7 mouse cellular contexts compared by ENCODE assay signal in the genomic region with DNA sequence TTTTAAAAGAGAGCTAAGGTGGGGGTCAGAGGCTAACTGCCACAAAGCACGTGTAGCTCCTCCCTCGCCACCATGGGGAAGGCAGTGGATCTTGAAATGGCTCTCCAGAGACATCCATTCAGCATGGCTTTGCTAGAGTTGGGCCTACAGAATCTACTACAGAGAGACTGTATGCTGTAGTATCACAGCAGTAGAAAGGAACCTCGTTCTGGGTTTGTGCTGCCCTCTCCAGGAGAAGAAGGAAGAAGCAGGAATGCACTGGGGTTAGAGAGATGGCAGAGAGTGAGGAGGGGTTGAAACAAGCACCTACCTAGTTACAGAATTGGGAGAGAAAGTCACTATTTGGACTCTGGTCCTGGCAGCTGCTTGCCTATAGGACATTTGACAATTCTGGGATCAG. TPM values are rescaled to one million over a fixed set of nuclear protein-coding genes. Genes with fewer than 3 reads are reported as not detected.
DNase-seq lines count a peak whose midpoint lies in the region; ATAC-seq and TF ChIP-seq lines count a peak whose summit lies in the region.

No protein-coding gene starts in this region.

- DNase-seq in kidney, adult 18-20 months, result peak; percentile 19
- no peak for DNase-seq in kidney, adult 11 months
- peak; percentile 39 for DNase-seq in adipocyte (ENCODE audit: low spot score)
- no peak for DNase-seq in lung, adult 2 months
- DNase-seq in spleen, postnatal 36 days (ENCODE audit: low spot score in 2 of 2), result peak; percentile 53 to 65

- ATAC-seq in hematopoietic stem cell, adult 5-6 weeks (replicated peaks in 1 of 2; ENCODE audit: insufficient read depth in 1 of 2, low FRiP score in 2 of 2, low TSS enrichment in 1 of 2, low read depth in 1 of 2, poor library complexity in 2 of 2, severe bottlenecking in 2 of 2), result peak; percentile 95 to 96

- H3K4me1 ChIP-seq in E14TG2a.4 (replicated peaks; ENCODE audit: low read depth, low read length), result no peaks in the 10 kb centered on the region
- H3K4me1 ChIP-seq in lung, adult 2 months (ENCODE audit: control insufficient read depth, insufficient read depth, low read length), result no peaks in the 10 kb centered on the region

- TF ChIP-seq POLR2A in lung, adult 2 months (IDR thresholded peaks at IDR 0.05; ENCODE audit: borderline replicate concordance, extremely low read depth, low read depth, low read length), result no peak

- no peaks in the 10 kb centered on the region for H3K36me3 ChIP-seq in E14TG2a.4 (ENCODE audit: insufficient read depth, low read length)

- H3K4me3 ChIP-seq in E14TG2a.4 (replicated peaks; ENCODE audit: low read length), result no peak overlapping the region
- no peak overlapping the region for H3K4me3 ChIP-seq in lung, adult 2 months (replicated peaks; ENCODE audit: extremely low read depth, low read depth, low read length)

- peak; percentile 17; the same call in 1 of the 2 replicates for TF ChIP-seq CTCF in E14TG2a.4 (conservative IDR thresholded peaks at IDR 0.05; ENCODE audit: low read length)
- peak; percentile 22; the same call in 1 of the 2 replicates for TF ChIP-seq CTCF in lung, adult 2 months (IDR thresholded peaks at IDR 0.05; ENCODE audit: insufficient read depth, low read length)

- H3K27me3 ChIP-seq in E14TG2a.4 (ENCODE audit: insufficient read depth, low read length), result peaks cover 8% of the 10 kb centered on the region; the same call in 1 of the 2 replicates

- no peaks in the 10 kb centered on the region for H3K9me3 ChIP-seq in E14TG2a.4 (ENCODE audit: low read length)

- 33% methylated on average over 3 of the region's 3 CpGs for WGBS in lung, adult 2 months

RNA-seq across cellular contexts. Expression of gene Otulinl, which starts 34.0 kb away (rescaled TPM):
- total RNA-seq in hematopoietic stem cell, adult 5-6 weeks (2017), result 22.3 and 38.6 TPM in 2 replicates
- 7.5 and 9.9 TPM in 2 replicates for polyA plus RNA-seq in lung, adult 2 months (2012; rRNA removed)

Comparison
In these comparisons a context has a peak if more than half of its experiments do, and no peak if none do; other contexts are left out.
1. DNase-seq: peak in kidney, adult 18-20 months (single experiment), adipocyte (single experiment) and spleen, postnatal 36 days (2 of 2); none in kidney, adult 11 months (single experiment) and lung, adult 2 months (single experiment).